Mouse (Mus musculus) cerebellum, adult 8-10 months (tissue): ENCODE data around the gene Rnf114.

Source experiments
- DNase-seq: peaks from one replicate; pipeline ENCODE4 v3.0.0; 2022

The Rnf114 gene

DNA sequence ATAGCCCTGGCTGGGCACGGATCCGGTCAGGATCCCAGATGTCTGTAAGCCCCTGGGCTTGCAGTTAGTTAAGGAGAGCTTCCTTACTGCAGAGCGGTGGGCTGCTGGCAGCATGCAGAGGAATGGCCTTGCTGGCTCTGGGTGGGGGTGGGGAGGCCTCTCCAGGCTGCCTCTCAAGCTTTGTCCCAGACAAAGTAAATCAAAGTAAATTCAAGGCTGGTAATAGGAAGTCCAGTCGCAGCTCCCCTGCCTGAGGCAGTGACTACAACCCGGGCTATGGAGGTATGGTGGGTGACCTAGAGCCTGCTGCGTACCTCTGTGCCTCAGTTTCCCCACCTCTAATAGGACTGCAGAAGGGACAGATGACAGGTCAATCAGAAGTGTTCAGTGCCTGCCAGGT is 48.9 kb downstream of the Rnf114 start:
- DNase-seq, result no peak

DNA sequence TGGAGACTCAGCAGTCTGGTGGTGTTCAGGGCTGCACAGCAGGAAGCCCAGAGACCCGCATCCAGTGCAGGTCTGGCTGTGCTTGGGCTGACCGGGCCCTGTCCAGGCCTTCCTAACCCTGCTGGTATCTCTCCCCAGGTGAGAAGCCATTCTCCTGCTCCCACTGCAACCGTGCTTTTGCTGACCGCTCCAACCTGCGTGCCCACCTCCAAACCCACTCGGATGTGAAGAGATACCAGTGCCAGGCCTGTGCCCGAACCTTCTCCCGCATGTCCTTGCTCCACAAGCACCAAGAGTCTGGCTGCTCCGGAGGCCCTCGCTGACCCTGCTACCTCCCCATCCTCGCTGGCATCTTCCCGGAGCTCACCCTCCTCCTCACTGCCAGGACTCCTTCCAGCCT is 49.3 kb downstream of the Rnf114 start:
- no peak for DNase-seq

DNA sequence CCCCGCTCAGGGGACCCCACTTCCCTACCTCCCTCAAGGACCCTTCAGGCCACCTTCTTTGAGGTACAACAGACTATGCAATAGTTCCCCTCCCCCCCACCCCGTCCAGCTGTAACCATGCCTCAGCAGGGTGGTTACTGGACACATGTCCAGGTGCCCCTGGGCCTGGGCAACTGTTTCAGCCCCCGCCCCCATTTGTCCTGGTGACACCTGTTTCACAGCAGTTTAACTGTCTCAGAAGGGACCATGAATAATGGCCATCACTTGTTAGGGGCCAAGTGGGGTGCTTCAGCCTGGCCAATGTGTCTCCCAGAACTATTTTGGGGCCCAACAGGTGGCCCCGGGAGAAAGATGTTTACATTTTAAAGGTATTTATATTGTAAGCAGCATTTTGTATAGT is 49.9 kb downstream of the Rnf114 start:
- DNase-seq, result no peak

DNA sequence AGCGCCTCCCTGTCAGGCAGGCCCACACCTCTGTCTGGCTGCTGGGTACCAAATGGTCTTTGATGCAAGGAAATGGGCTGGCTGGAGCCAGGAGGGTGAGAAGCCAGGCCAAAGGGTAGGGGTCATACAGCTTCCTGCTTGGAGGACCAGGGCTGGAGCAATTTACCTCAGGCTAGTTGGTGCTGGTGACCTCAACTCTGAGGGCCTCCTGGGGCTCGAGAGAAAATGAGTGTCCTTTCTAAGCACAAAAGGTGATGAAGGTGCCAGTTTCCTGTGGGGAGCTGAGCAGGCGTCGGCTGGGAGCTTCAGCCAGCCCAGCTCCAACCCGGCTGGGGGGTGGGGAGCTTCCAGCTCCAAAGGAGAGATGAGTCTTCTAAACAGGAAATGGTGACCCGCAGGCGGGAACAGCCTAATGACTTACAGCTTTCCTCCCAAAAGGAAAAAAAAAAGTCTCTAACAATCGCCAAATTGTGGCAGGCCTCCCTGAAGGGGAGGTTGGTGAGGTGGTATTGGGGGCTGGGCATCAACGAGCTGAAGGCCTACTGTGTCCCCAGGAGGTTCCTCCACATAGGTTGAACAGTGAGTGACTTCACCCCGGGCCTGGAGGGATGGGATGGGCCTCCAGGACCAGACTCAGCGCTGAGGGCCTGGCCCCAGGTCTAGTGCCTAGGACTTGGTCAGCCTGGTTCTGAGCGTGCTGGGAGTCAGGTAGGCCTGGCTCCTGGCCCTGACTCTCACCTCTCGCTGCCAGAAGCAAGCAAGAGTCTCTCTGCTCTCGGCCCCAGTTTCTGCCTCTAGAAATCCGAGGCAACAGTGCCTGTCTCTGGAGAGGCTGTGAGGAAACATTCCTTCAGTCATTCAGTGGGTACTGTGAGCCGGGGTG is 50.9 kb downstream of the Rnf114 start:
- no peak for DNase-seq

DNA sequence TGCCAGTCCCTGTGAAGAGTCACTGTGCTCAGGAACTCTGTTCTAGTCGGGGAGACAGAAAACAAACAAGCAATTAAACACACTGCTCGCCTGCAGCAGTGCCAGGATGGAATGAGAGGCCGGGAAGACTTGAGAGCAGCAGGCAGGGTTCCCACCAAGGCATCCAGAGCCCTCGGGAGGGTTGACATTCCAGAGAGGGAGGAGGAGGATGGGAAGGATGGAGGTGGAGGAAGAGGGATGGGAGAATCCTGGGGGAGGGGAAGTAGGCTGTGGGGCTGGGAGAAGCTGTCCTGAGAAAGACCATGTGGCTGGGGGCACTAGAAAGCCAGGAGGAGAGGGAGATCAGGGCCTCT is 51.5 kb downstream of the Rnf114 start:
- no peak for DNase-seq

DNA sequence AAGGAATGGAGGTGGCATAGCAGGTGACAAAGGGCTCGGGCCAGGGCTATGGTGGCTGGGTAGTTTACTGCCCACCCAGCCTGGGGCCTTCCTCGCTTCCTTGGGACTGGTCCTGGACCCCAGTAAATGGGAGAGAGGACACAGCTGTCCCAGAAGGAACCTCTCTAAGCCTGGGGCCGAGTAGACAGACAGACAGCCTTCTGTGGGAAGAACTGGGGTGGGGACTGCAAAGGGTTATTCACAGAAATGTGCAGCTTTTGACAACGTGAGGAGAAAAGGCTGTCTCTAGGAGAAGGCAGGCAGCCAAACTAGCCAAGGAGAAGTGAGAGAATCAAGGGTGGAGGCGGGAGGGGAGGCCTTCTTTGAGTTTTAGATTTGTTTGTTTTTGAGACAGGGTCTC is 52.0 kb downstream of the Rnf114 start:
- DNase-seq, result no peak

DNA sequence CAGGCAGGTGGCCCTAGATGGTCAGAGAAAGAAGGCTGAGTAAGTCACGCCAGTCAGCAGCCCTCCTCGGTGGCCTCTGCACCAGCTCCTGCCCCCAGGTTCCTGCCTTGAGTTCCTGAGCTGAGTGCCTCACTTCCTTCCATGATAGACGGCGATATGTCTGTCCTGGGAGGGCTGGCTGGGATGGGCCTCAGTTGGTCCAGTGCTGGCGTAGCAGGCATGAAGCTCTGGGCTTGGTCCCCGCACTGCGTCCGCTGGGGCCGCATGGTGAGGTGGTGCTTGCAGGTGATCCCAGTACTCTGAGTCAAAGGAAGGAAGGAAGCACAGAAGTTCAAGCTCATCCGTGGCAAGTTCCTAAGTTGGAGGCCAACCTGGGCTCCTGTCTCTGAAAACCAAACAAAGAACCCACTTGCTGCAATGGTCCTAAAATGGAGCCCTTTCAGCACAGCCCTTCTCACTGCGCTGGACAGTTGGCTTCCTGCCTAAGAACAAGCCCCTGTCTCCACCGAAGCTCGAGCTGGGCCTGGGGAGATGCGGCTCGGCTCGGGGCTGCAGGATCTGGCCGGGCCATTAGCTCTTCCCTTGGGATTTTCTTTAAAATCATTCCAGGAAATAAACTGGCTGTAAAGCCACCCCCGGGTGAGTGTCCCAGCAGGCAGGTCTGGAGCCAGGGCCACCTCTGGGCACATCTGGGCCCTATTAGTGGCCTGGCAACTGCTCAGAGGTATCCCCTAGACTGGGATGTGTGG is 54.2 kb downstream of the Rnf114 start:
- DNase-seq, result no peak

DNA sequence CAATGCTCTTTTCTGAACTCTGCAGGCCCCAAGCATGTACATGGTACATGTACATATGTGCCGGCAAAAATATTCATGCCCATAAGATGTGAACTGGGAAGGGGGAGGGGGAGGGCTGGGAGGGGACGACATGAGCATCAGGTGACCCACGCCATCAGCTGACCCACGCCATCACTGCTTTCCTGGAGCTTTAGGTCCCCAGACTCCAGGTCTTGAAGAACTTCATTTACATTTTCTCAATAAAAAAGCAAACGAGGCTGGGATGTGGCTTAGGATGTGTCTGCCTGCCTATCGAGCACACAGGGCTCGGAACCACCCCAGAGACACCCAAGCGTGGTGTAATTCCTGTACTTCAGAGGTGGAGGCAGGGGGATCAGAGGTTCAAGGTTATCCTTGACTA is 55.0 kb downstream of the Rnf114 start:
- no peak for DNase-seq

DNA sequence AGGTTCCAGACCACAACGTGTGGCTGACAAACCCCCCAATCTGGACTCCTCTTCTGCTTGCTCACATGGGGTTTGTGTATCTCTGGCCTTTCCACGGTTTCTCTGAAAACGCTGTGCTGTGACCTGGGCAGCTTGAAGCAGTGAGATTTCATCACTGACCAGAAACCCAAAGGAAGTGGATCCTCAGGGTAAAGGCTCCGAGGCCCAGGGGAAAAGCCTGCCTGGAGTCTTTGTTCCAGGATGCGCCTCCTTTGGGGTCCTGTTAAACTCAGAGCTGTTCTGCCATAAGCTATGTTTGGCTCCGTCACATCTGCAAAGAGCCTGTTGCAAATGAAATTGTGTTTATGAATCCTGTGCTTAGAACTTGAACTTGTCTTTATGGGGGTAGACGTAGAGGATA is 56.5 kb downstream of the Rnf114 start:
- DNase-seq, result no peak

DNA sequence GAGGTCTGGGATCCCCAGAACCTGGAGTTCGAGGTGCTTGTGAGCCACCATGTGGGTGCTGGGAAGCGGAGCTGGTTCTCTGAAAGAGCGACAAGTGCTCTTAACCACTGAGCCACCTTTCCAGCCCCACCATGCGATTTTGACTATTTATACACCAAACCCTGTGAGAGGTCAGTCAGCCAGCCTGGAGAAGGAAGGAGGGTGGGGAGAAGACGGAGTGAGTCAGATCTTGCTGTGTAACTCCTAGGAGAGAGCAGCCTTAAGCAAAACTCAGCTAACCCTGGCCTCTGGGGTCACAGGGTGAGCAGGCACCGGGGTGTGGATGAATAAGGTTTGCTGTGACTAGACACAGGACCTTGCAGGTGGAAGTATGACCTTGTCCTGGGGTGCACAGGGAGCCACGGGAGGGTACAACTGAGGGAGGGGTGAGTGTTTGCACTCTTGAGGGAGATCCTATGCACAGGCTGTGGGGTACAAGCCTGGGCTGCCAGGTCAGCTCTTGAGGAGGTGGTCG is 58.0 kb downstream of the Rnf114 start:
- DNase-seq, result no peak

DNA sequence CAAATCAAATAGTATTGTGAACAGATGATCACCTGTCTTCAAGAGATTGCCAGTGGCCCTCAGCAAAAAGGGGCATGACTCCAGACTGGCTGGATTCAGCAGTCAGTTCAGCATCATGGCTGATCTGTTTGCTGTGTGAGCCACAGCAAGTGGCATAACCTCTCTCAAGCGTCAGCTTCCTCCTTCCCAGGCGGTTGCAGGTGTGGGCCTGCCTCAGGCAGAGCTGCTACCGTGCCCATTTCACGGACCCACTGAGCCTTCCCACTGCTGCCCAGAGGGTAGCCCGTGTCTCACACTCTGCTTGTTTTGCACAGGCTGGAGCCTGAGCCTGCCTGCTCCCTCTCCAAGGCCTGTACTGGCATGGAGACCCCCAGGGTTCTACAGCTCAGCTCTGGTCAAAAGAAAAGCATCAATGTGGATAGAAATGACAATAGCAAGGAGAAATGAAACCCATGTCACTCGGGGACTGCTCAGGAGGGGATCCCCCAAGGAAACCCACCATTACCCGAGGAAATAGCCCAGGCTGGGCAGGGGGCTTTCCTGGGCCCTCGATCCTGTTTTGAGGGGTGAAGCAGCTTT is 59.0 kb downstream of the Rnf114 start:
- no peak for DNase-seq

DNA sequence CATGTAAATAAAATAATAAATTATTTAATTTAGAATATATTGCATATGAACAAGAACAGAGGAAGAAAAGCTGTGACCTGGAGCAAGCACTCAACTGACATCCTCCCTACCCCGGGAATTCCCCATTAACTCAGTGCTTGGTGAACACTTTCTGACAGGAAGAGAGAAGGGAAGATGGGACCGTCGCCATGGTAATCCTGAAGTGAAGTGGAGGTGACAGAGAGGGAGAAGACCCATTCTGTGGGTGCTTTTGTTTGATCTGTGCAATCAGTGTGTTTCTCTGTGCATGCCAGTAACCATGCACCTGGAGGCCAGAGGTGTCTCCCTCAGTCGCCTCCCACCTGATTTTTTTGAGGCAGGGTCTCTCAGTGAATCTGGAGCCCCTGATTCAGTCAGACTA is 59.8 kb downstream of the Rnf114 start:
- no peak for DNase-seq

DNA sequence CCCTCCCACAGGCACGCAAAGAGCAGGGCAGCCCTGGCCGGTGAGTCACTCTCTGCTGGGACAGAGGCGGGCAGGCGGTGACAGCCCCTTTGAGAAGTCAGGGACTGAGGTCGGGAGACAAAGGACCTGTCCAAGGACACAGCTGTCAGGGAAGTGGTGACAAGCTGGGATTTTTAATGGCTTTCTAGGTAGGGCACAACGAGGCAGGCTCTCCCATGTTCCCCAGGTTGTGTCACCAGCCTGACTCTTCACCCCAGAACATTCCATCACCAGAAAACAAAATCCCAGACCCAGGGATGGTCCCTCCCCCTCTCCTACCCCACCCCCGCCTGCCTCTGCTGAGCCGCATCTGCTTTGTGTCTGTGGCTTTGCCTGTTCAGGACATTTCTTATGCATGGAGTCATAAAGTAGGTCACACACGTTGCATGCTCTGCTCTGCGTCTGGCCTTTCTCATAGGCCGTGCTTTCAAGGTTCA is 60.5 kb downstream of the Rnf114 start:
- no peak for DNase-seq

DNA sequence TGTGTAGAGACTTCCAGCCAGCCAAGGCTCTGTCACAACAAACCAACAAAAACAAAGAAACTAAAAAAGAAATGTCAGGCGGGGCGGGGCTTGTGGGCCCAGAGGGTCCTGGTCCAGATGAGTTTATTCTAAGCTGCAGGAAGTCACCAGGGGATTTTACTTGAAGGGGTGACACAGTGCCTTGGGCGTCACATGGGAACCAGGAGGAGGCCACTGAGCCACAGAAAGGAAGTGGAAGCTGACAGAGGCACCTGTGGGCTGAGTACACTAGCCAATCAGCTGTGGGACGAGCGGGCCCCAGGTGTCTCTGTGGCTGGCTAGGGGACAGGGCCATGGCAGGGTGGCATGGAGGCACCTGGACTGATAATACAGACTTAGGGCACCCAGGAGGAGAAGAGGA is 63.3 kb downstream of the Rnf114 start:
- no peak for DNase-seq

DNA sequence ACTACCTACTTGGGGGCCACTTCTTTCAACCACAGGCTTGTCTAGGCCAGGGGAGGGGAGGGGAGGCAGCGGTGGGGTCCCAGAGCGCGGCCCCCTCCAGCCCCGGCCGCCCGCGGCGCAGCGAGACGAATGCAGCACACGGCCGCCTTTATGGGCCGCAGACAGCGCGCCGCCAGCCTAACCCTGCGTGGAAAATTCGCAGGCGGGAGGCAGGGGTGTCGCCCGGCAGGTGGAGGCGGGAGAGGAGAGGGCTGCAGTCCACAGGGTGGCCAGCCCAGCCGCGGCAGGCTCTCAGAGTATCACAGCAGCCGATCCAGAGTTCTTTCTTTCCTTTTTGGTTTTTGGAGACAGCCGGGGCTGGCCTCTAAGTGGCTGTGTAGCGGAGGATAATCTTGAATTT is 67.0 kb downstream of the Rnf114 start:
- no peak for DNase-seq

DNA sequence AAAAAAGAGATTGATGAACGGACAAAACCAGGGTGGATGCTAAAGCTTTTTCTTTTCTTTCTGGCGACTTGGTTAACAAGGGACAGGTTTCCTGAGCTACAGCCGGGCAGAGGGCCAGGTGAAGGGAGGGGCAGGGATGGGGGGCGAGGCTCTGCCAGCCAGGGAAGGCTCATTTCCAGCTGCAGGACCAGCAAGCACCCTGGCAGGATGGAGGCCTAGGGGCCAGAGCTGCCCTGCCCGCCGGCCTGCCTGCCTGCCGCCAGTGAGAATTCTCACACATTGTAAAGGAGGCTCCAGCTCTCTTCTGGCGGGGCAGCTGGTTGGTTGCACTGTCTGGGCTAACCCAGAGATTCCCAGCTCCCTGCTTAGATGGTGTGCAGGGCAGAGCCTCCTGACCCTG is 69.7 kb downstream of the Rnf114 start:
- DNase-seq, result no peak

DNA sequence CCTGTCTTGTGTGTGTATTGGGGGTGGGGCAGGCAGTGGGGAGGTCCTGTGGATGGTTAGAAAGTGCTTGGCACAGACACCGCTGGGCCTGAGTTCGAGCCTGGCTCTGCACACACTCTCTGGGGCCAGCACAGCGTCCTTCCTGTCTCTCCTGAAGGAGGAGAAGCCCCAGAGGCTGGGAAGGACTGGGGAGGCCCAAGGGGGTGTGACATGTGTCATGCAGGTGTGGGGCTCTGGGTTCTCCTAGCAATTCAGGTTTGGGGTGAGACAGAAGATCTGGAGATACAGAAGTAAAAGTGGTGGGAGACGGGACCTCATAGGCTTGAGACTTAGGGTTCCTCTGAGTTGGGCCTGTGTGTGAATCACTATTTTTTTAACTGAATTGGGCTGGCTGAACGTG is 70.6 kb downstream of the Rnf114 start:
- no peak for DNase-seq

DNA sequence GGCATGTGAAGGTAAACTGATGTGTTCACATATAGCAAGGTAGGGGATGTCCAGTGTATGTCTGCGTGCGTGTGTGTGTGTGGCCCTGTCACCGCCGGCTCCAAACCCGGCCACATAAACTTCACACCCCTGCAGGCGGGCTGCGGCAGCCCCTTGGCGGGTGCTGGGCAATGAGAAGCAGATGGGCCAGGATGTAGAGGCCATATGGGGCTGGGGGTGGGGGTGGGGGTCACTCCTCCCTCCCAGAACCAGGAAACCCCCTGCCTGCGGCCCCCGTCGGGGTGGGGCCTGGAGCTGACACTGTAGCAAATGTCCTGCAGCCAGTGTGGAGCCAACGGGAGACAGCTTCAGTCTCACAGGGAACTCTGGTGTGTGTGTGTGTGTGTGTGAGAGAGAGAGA is 71.3 kb downstream of the Rnf114 start:
- no peak for DNase-seq

DNA sequence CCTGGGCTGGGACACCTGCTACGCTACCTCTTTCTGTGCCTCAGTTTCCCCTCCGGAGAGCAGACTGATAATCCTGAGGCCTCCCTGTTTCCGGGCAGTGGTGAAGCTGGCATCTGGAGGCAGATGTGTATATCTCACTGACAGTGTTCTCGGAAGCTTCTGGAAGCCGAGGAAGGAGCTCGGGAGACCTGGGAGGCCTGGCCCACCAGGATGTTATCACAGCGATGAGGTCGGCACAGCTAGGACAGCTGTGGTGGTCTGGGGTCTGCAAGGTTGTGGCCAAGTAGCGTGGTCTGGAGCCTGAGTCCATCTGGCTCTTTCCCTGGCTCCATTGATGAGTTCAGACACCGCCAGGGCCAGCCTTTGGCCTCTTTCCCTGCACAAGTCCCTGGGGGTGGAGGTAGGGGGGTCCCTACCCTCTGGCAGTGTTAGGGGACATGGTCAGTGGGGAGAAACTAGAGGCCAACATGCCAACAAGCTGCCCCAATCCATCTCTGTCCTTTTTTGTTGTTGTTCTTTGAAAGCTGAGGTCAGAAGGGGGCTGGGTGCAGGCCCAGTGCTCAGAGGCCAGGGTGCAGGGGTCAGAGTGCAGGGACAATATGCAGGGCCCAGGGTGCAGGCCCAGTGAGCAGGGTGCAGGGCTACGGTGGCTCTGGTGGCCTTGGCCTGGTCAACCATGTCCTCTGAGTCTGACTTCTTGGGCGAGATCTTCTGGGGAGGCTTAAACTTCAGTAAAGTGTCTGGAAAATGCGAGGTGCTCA is 72.3 kb downstream of the Rnf114 start:
- DNase-seq, result no peak

DNA sequence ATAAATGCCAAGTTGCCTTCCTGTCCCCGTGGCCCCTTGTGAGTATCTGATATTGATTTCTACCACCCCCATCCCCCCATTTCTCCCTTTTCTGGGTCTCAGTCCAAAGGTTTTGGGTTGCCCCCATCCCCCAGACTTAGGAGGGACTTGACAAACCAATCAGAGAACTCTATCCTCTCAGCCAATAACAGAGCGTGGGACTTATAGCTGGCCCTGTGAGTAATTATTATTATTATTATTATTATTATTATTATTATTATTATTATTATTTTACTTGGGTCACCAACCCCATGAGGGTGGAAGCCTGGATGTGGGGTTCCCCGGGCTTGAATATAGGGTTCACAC is 72.8 kb downstream of the Rnf114 start:
- no peak for DNase-seq

DNA sequence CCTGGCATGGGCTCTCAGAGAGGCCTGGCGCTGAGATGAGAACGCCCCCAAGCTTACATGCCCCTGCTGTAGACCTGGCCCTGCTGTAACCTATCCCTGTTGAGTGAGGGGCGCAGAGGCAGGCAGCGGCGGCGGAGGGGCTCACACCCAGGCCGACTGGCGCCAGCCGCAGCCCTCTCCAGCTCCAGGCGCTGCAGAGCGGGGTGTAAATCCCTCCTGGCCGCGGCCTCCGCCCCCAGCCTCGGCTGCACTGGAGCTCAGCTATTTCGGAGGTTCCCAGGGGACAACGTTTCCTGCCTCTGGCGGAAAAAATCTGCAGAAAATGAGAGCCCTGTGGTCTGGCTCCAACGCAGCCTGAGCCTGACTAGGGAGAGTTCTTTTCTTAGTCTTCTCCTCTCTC is 73.2 kb downstream of the Rnf114 start:
- DNase-seq, result no peak
